Mouse (Mus musculus): ENCODE results near the gene Hnrnpdl. TPM values are rescaled to one million over a fixed set of nuclear protein-coding genes. Genes with fewer than 3 reads are reported as not detected.

Gene Hnrnpdl
- polyA plus RNA-seq, 1 experiment: 66.9 TPM

DNA sequence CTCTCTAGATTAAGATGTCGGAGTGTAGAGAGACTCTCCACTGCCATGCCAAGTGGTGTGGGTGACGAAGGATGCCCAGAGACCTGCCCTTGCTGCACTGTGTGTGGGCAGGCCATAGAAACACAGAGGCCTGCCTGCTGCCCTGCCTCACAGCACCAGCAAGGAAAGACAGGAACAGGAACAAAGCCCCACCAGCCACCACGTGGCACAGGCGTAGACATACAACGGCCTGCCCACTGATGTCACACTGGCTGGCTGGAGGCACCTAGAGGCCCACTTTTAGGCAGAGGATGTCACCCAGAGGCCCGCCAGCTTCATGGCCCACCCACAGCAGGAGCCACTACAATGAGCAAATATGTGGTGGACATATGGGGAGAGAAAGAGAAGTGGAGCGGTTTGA, 39.4 kb downstream of the Hnrnpdl start:
- TF ChIP-seq CEBPB (IDR thresholded peaks at IDR 0.05; ENCODE audit: low read depth): no peak
- TF ChIP-seq MYOG (IDR thresholded peaks at IDR 0.05; ENCODE audit: control insufficient read depth, extremely low read depth, insufficient read length): no peak
- TF ChIP-seq MYOD1 (IDR thresholded peaks at IDR 0.05; ENCODE audit: control insufficient read depth, insufficient read length, low read depth): no peak
- TF ChIP-seq USF1 (IDR thresholded peaks at IDR 0.05; ENCODE audit: low read depth): no peak
- Histone ChIP-seq H3K79me3 (ENCODE audit: low read depth) (no peaks in the 10 kb centered on the region), H3K4me3 (ENCODE audit: insufficient read depth, poor library complexity, severe bottlenecking) (no peak overlapping the region), H3K79me2 (ENCODE audit: control insufficient read depth, insufficient read depth) (no peaks in the 10 kb centered on the region), H3K27me3 (ENCODE audit: control insufficient read depth, insufficient read depth, insufficient read length) (no peaks in the 10 kb centered on the region), H3K36me3 (ENCODE audit: control insufficient read depth, insufficient read depth) (no peaks in the 10 kb centered on the region), H3ac (ENCODE audit: control insufficient read depth, insufficient read length, low read depth) (no peak overlapping the region)

DNA sequence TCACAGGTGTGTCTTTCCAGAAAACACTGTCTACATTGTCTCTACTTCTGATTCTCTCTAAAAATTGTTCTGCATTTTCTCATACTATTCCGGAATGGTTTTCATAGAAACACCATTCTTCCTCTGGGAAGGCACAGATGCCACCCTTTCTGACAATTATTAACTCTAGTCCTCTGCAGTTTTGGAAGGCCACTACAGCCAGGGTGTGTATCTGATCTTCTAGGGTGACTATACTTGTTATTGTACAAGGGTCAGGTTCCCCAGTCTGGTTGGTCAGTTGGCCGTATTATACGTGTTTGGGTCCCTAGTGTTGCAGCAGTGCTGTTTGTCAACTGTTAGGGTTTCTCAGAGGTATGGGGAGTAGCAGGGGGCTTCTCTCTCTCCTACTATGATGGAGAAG, 44.8 kb downstream of the Hnrnpdl start:
- H3K79me3 ChIP-seq (ENCODE audit: low read depth): no peaks in the 10 kb centered on the region
- TF ChIP-seq FOSL1 (IDR thresholded peaks at IDR 0.05; ENCODE audit: insufficient read depth, low read length, poor library complexity, severe bottlenecking): no peak
- no peak for TF ChIP-seq USF1 (IDR thresholded peaks at IDR 0.05; ENCODE audit: low read depth)
- TF ChIP-seq MYOD1 (IDR thresholded peaks at IDR 0.05; ENCODE audit: control insufficient read depth, insufficient read length, low read depth): no peak
- TF ChIP-seq CEBPB (IDR thresholded peaks at IDR 0.05; ENCODE audit: low read depth): no peak
- no peak for TF ChIP-seq CTCF (IDR thresholded peaks at IDR 0.05; ENCODE audit: control insufficient read depth, insufficient read depth, insufficient read length)
- TF ChIP-seq MAX (IDR thresholded peaks at IDR 0.05): no peak
- no peak for TF ChIP-seq MYOG (IDR thresholded peaks at IDR 0.05; ENCODE audit: control insufficient read depth, extremely low read depth, insufficient read length)
- no peak overlapping the region for H3K4me3 ChIP-seq (ENCODE audit: insufficient read depth, poor library complexity, severe bottlenecking)
- no peaks in the 10 kb centered on the region for H3K27me3 ChIP-seq (ENCODE audit: control insufficient read depth, insufficient read depth, insufficient read length)
- no peaks in the 10 kb centered on the region for H3K36me3 ChIP-seq (ENCODE audit: control insufficient read depth, insufficient read depth)
- H3ac ChIP-seq (ENCODE audit: control insufficient read depth, insufficient read length, low read depth): no peak overlapping the region
- H3K79me2 ChIP-seq (ENCODE audit: control insufficient read depth, insufficient read depth): no peaks in the 10 kb centered on the region

DNA sequence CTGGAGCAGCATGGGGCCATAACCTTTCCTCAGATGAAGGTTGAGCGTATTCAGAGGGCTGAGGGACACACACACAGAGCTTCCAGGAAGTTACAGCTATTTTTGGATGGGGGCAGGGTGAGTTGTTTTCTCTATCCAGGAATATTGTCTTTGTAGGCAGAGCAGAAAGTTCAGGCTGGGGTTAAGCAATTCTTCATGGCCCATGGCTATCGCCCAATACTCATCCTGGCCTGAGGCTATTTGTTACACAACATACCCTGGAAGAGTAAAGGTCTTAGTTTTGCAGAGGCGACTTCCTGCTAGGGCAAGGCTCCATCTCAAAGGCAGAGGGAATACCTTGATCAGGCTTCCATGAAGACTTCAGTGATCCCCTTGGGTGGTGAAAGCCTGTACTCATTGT, 45.3 kb downstream of the Hnrnpdl start:
- Histone ChIP-seq H3K79me3 (ENCODE audit: low read depth) (no peaks in the 10 kb centered on the region), H3K27me3 (ENCODE audit: control insufficient read depth, insufficient read depth, insufficient read length) (no peaks in the 10 kb centered on the region), H3K79me2 (ENCODE audit: control insufficient read depth, insufficient read depth) (no peaks in the 10 kb centered on the region), H3K4me3 (ENCODE audit: insufficient read depth, poor library complexity, severe bottlenecking) (no peak overlapping the region), H3K36me3 (ENCODE audit: control insufficient read depth, insufficient read depth) (no peaks in the 10 kb centered on the region), H3ac (ENCODE audit: control insufficient read depth, insufficient read length, low read depth) (no peak overlapping the region)
- TF ChIP-seq MYOG (IDR thresholded peaks at IDR 0.05; ENCODE audit: control insufficient read depth, extremely low read depth, insufficient read length): no peak
- TF ChIP-seq USF1 (IDR thresholded peaks at IDR 0.05; ENCODE audit: low read depth): no peak
- TF ChIP-seq FOSL1 (IDR thresholded peaks at IDR 0.05; ENCODE audit: insufficient read depth, low read length, poor library complexity, severe bottlenecking): no peak
- TF ChIP-seq MYOD1 (IDR thresholded peaks at IDR 0.05; ENCODE audit: control insufficient read depth, insufficient read length, low read depth): no peak
- no peak for TF ChIP-seq MAX (IDR thresholded peaks at IDR 0.05)
- TF ChIP-seq CEBPB (IDR thresholded peaks at IDR 0.05; ENCODE audit: low read depth): no peak
- TF ChIP-seq CTCF (IDR thresholded peaks at IDR 0.05; ENCODE audit: control insufficient read depth, insufficient read depth, insufficient read length): no peak

Other genes with a start within 250 kb of the Hnrnpdl start
- gene Vamp9, start 133.4 kb downstream of the Hnrnpdl start, polyA plus RNA-seq (2012; fragmentation: generic; extraction: Trizol): not detected
- 171 TPM for gene Hnrnpd, start 60.7 kb downstream of the Hnrnpdl start, polyA plus RNA-seq (2012; fragmentation: generic; extraction: Trizol)
- 10.2 TPM for gene 4930524J08Rik, start 60.6 kb downstream of the Hnrnpdl start, polyA plus RNA-seq (2012; fragmentation: generic; extraction: Trizol)
- 35.3 TPM for gene Enoph1, start 321 bp upstream of the Hnrnpdl start, polyA plus RNA-seq (2012; fragmentation: generic; extraction: Trizol)
- gene Tmem150c, start 120.1 kb upstream of the Hnrnpdl start, polyA plus RNA-seq (2012; fragmentation: generic; extraction: Trizol): not detected

Data from C2C12 (cell line).